Mouse (Mus musculus): ENCODE measurements around the gene Gabrp. TPM values are rescaled to one million over a fixed set of nuclear protein-coding genes. Genes with fewer than 3 reads are reported as not detected.

The Gabrp gene
- polyA plus RNA-seq (2016; fragmentation: Nextera tagmentation; extraction: Ambion mirVana) = 0.72 and 5.2 TPM in 2 replicates

DNA sequence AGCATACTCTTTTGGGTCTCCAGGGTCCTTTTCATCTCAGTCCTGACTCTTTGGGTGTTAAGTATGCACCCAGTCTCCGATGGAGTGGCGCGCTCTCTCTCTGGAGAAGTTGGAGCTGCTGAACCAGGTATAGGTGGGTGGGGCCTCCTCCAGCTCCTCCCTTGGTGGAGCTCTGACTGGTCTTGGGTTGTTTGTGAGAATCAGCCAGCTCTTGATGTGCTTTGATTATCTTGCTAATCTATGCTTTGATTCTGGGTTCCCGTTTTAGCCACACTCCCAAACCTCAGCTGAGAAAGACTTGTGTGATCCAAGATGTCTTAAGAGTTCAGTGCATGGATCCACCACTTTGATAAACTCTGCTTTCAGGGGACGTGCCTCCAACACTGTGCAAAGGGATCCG, at the start of gene Gabrp:
Gene Gabrp, minus strand, starts transcription at position 101 of the 400 bp plus-strand sequence.
- H3K27me3 ChIP-seq (ENCODE audit: insufficient read depth, poor library complexity, severe bottlenecking) = no peaks in the 10 kb centered on the region
- no peak within 1 kb of the TSS for H3K4me3 ChIP-seq
- no peaks in the 10 kb centered on the region for H3K36me3 ChIP-seq
- 59% methylated on average over 6 of the region's 6 CpGs for WGBS
- no peaks in the 10 kb centered on the region for H3K9me3 ChIP-seq
- H3K4me1 ChIP-seq (replicated peaks) = no peaks in the 10 kb centered on the region
- H3K27ac ChIP-seq = no peak within 1 kb of the TSS
- DNase-seq (ENCODE audit: low spot score) = no peak

DNA sequence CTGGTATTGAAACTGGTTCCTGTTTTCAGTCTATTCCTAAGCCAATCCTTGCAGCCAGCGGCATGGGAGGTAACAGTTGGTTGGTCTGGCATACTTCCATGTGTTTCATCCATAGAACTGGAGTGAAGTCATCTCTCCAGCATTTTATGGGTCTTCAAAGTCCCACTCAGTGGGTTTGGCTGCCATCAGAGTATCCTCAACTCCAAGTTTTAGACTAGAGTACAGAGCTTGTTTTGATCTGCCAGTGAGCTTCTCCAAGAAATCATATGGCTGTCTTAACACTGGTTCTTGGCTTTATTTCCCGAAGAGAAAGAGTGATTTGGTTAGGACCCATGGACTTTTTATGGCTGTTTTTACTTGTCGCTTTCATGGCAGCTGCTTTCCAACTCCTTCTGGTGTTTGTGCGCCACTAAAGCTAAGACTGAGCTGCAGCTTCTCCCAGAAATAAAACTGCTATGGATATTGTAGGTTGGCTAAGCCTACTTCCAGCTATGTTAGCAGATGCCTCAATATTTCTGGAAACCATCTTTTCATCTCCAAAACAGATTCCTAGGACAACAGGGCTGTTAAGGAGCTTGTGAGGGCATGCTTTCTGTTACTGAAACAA, 48.5 kb upstream of the Gabrp start:
- Histone ChIP-seq H3K27ac (no peak overlapping the region), H3K4me3 (no peak overlapping the region), H3K36me3 (no peaks in the 10 kb centered on the region), H3K9me3 (no peaks in the 10 kb centered on the region), H3K4me1 (replicated peaks) (no peaks in the 10 kb centered on the region), H3K27me3 (ENCODE audit: insufficient read depth, poor library complexity, severe bottlenecking) (no peaks in the 10 kb centered on the region)
- WGBS = 90% methylated on average over 4 of the region's 4 CpGs
- no peak for DNase-seq (ENCODE audit: low spot score)

DNA sequence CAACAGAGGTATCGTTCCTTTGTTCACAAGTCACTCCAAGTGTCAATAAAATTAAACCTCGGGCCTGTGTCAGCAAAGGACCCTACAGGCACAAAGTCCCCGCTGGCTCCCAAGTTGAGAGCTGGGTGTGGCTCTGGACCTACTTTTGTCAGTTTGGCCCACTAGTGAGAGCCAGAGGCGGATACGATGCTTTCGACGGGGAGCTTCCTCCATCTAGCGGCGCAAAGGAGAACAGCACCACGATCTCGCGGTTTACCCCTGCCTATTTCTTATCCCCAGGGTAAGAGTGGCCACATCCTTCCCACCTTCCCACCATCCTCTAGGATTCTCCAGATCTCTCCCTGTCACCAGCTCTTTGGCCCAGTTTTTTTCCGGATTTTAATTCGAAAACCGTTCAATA, 35.5 kb upstream of the Gabrp start:
- peak; percentile 82 for DNase-seq (ENCODE audit: low spot score)
- no peaks in the 10 kb centered on the region for H3K36me3 ChIP-seq
- WGBS = 9% methylated on average over 15 of the region's 15 CpGs
- H3K27me3 ChIP-seq (ENCODE audit: insufficient read depth, poor library complexity, severe bottlenecking) = no peaks in the 10 kb centered on the region
- no peak overlapping the region for H3K4me3 ChIP-seq
- H3K27ac ChIP-seq = no peak overlapping the region
- H3K4me1 ChIP-seq (replicated peaks) = no peaks in the 10 kb centered on the region
- no peaks in the 10 kb centered on the region for H3K9me3 ChIP-seq

- WGBS = 35% methylated on average over 3 of the region's 3 CpGs
- DNase-seq (ENCODE audit: low spot score) = peak; percentile 60
Observed at GRCm38 (mm10) chr11:33607784-33608183, 29.0 kb upstream of the Gabrp start.

GRCm38 (mm10) chr11:33603174-33603573, 24.4 kb upstream of the Gabrp start:
- H3K27me3 ChIP-seq (ENCODE audit: insufficient read depth, poor library complexity, severe bottlenecking) = no peaks in the 10 kb centered on the region
- WGBS = 76% methylated on average over 2 of the region's 2 CpGs
- H3K27ac ChIP-seq = no peak overlapping the region
- no peak for DNase-seq (ENCODE audit: low spot score)
- H3K9me3 ChIP-seq = no peaks in the 10 kb centered on the region
- H3K4me1 ChIP-seq (replicated peaks) = peaks cover 14% of the 10 kb centered on the region
- H3K36me3 ChIP-seq = no peaks in the 10 kb centered on the region
- no peak overlapping the region for H3K4me3 ChIP-seq

More at GRCm38 (mm10) chr11:33607784-33608183, 29.0 kb upstream of the Gabrp start:
- H3K4me1 ChIP-seq (replicated peaks) = peaks cover 18% of the 10 kb centered on the region
- H3K9me3 ChIP-seq = no peaks in the 10 kb centered on the region
- H3K4me3 ChIP-seq = no peak overlapping the region
- H3K36me3 ChIP-seq = no peaks in the 10 kb centered on the region
- H3K27me3 ChIP-seq (ENCODE audit: insufficient read depth, poor library complexity, severe bottlenecking) = no peaks in the 10 kb centered on the region
- peak overlapping the region; percentile 59; the same call in 1 of the 2 replicates for H3K27ac ChIP-seq

DNA sequence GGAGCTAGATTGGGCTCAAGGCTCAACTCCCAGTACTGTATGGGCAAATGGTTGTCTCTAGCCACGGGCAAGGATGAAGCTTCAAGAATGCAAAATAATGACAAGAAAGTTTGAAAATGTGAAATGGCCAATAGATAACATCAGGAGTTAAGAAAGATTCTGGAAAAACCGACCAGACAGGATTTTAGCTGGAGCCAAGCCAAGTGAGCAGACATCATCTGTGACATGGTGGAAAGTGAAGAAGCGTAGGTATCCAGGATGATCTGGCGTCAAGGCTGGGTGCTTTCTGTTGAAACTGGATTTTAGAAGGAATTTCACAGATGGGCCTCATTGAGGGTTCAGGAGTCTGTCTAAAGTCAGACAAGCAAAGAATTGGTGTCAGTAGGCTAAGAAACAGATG, 20.2 kb upstream of the Gabrp start, which contains the start of gene D130052B06Rik:
Gene D130052B06Rik, plus strand, starts transcription at position 317 of the 400 bp plus-strand sequence.
- DNase-seq (ENCODE audit: low spot score) = no peak
- Histone ChIP-seq H3K9me3 (no peaks in the 10 kb centered on the region), H3K27ac (no peak within 1 kb of the TSS), H3K36me3 (no peaks in the 10 kb centered on the region), H3K4me1 (replicated peaks) (no peaks in the 10 kb centered on the region), H3K27me3 (ENCODE audit: insufficient read depth, poor library complexity, severe bottlenecking) (no peaks in the 10 kb centered on the region), H3K4me3 (no peak within 1 kb of the TSS)
- 84% methylated on average over 4 of the region's 4 CpGs for WGBS

DNA sequence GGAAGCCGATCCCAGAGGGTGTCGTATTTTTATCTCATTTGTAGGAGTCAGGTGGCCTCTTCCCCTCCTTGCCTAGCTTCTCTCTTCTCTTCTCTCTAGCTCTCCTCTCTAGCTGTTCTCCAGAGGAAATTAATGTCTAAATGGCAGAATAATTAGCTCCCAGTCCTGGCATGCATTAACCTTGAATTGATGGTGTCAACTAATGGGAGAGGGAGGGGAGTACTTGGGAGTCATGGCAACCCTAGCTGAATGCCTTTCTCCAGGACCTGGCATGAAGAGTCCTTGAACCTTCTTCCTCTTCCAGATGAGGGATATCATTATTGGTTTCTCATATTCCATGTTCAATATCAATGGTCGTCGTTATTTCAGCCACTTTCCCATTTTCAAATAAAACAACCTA, 17.9 kb upstream of the Gabrp start:
- H3K4me3 ChIP-seq = no peak overlapping the region
- H3K27ac ChIP-seq = no peak overlapping the region
- WGBS = 86% methylated on average over 4 of the region's 4 CpGs
- DNase-seq (ENCODE audit: low spot score) = no peak
- no peaks in the 10 kb centered on the region for H3K36me3 ChIP-seq
- H3K9me3 ChIP-seq = no peaks in the 10 kb centered on the region
- H3K27me3 ChIP-seq (ENCODE audit: insufficient read depth, poor library complexity, severe bottlenecking) = no peaks in the 10 kb centered on the region
- no peaks in the 10 kb centered on the region for H3K4me1 ChIP-seq (replicated peaks)

- WGBS = 82% methylated on average over 4 of the region's 4 CpGs
- Histone ChIP-seq H3K9me3 (no peaks in the 10 kb centered on the region), H3K27ac (no peak overlapping the region)
Observed at GRCm38 (mm10) chr11:33592826-33593225, 14.1 kb upstream of the Gabrp start.

DNA sequence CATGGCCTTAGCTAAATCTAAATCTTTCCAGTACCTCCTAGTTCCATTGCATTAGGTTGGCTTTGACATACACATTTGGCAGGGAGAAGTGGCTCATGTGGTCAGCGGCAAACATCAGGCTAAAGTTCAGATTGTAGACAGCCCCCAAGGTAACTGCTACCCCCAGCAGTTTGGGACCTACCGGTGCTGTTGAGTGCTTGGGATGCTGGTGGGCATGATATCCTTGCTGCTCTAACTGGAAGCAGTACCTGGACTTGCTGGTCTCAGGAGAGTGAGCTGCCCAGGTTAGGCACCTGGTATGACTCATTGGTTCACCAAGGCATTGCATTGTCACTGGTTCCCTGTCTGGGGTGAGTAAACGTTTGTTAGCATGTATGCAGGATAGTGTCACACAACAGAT, 12.0 kb upstream of the Gabrp start:
- Histone ChIP-seq H3K36me3 (no peaks in the 10 kb centered on the region), H3K9me3 (no peaks in the 10 kb centered on the region), H3K4me3 (no peak overlapping the region), H3K27me3 (ENCODE audit: insufficient read depth, poor library complexity, severe bottlenecking) (no peaks in the 10 kb centered on the region), H3K4me1 (replicated peaks) (no peaks in the 10 kb centered on the region), H3K27ac (no peak overlapping the region)
- DNase-seq (ENCODE audit: low spot score) = no peak
- WGBS = 86% methylated on average over 3 of the region's 3 CpGs

More at GRCm38 (mm10) chr11:33592826-33593225, 14.1 kb upstream of the Gabrp start:
- no peaks in the 10 kb centered on the region for H3K36me3 ChIP-seq
- no peak for DNase-seq (ENCODE audit: low spot score)
- H3K27me3 ChIP-seq (ENCODE audit: insufficient read depth, poor library complexity, severe bottlenecking) = no peaks in the 10 kb centered on the region
- H3K4me1 ChIP-seq (replicated peaks) = no peaks in the 10 kb centered on the region
- no peak overlapping the region for H3K4me3 ChIP-seq

DNA sequence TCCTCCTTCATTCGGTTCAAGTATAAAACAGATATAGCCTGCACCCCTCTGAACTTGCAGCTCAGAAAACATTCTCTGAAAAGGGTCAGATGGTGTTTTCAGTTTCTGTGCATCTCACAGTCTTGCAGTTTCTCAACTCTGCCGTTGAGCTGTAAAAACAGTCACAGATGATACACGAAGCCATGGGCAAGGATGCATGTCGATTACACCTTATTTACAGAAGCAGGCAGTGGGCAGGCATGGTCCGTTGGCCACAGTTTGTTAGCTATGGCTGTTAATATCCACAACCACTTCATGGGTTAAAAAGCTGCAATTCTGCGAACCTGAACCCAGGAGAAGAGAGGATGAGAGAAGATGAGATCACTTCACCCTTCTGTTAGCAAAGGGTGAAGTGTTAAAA, 7.9 kb upstream of the Gabrp start:
- no peaks in the 10 kb centered on the region for H3K27me3 ChIP-seq (ENCODE audit: insufficient read depth, poor library complexity, severe bottlenecking)

DNA sequence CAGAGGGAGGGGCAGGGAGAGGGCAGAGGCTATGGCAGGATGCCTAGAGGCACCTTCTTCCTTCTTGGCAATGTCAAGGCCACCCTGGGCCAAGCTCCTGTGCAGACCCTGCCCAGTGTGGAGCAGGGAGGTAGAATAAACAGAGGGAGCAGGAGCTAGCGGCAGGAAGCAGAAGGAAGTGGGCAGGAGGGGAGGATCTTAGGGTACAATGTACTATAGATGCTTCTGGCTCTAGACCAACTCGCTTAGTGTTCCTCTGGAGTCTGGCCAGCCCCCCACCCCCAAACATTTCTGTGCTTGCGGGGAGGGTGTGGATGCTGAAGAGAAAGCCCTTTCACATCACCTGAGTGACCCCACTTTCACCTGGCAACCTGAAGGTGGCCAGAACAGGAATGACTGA, 862 bp upstream of the Gabrp start:
- WGBS = 72% methylated on average over 3 of the region's 3 CpGs
- H3K4me3 ChIP-seq = no peak overlapping the region
- H3K9me3 ChIP-seq = no peaks in the 10 kb centered on the region
- no peaks in the 10 kb centered on the region for H3K36me3 ChIP-seq
- H3K27ac ChIP-seq = no peak overlapping the region
- H3K4me1 ChIP-seq (replicated peaks) = no peaks in the 10 kb centered on the region
- no peaks in the 10 kb centered on the region for H3K27me3 ChIP-seq (ENCODE audit: insufficient read depth, poor library complexity, severe bottlenecking)
- no peak for DNase-seq (ENCODE audit: low spot score)

More for the DNA sequence above, 7.9 kb upstream of the Gabrp start:
- Histone ChIP-seq H3K4me1 (replicated peaks) (no peaks in the 10 kb centered on the region), H3K9me3 (no peaks in the 10 kb centered on the region), H3K36me3 (no peaks in the 10 kb centered on the region), H3K4me3 (no peak overlapping the region), H3K27ac (no peak overlapping the region)
- WGBS = 85% methylated on average over 6 of the region's 6 CpGs
- no peak for DNase-seq (ENCODE audit: low spot score)

DNA sequence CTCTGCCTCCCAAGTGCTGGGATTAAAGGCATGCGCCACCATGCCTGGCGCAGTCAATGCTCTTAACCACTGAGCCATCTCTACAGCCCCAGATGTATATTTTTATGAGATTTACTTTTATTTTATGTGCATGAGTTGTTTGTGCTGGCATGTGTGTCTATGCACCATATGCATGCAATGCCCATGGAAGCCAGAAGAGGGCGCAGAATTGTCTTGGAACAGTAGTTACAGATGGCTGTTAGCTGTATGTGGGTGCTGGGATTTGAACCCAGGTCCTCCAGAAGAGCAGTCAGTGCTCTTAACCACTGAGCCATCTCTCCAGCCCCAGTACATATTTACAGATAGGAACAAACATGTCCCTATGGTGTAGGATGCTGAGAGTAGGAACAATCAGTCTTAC, 3.8 kb downstream of the Gabrp start:
- H3K27ac ChIP-seq = no peak overlapping the region
- H3K4me1 ChIP-seq (replicated peaks) = no peaks in the 10 kb centered on the region
- no peaks in the 10 kb centered on the region for H3K9me3 ChIP-seq
- H3K4me3 ChIP-seq = no peak overlapping the region
- DNase-seq (ENCODE audit: low spot score) = no peak
- WGBS = 73% methylated on average over 3 of the region's 3 CpGs
- no peaks in the 10 kb centered on the region for H3K27me3 ChIP-seq (ENCODE audit: insufficient read depth, poor library complexity, severe bottlenecking)
- H3K36me3 ChIP-seq = no peaks in the 10 kb centered on the region

DNA sequence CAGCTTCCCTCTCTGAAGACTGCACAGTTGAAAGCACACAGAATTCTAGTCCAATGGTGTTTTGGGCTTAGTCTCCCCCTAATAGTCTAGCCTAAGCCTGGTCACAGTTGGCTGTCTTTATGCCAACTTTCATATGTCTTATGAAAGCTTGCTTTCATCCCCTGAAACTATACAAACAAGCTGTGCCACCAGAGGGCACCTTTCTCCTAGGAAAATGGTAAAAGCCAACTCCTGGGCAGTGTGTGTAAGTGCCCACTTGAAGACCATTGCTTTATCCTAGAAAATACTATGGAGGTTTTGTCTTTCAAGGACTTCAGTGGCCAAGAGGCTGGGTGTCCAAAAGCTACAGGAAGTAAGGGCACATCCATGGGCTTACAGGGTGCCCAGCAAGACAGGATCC, 8.3 kb downstream of the Gabrp start:
- Histone ChIP-seq H3K4me3 (no peak overlapping the region), H3K27ac (no peak overlapping the region), H3K4me1 (replicated peaks) (no peaks in the 10 kb centered on the region), H3K27me3 (ENCODE audit: insufficient read depth, poor library complexity, severe bottlenecking) (no peaks in the 10 kb centered on the region), H3K36me3 (no peaks in the 10 kb centered on the region), H3K9me3 (no peaks in the 10 kb centered on the region)
- no peak for DNase-seq (ENCODE audit: low spot score)

GRCm38 (mm10) chr11:33563921-33564320, 14.8 kb downstream of the Gabrp start:
- Histone ChIP-seq H3K4me1 (replicated peaks) (no peaks in the 10 kb centered on the region), H3K4me3 (no peak overlapping the region)
- 96% methylated on average over 2 of the region's 2 CpGs for WGBS

More at GRCm38 (mm10) chr11:33563921-33564320, 14.8 kb downstream of the Gabrp start:
- no peak for DNase-seq (ENCODE audit: low spot score)
- no peak overlapping the region for H3K27ac ChIP-seq
- H3K27me3 ChIP-seq (ENCODE audit: insufficient read depth, poor library complexity, severe bottlenecking) = no peaks in the 10 kb centered on the region
- H3K9me3 ChIP-seq = 0 out of 2 replicates have a peak, but pooled peaks cover 4% of the 10 kb centered on the region
- H3K36me3 ChIP-seq = no peaks in the 10 kb centered on the region
